Mouse (Mus musculus) heart, embryonic 14.5 days (tissue): Measurements from ENCODE around the gene Gm42417. TPM values are rescaled to one million over a fixed set of nuclear protein-coding genes. Genes with fewer than 3 reads are reported as not detected.

Experiments
- ATAC-seq: fragments of 200-750 bp; cut with Nextera tagmentation; 2 replicates; pipeline ENCODE4 v1.8.0; 2017; ENCODE audit warnings: low read depth, moderate TSS enrichment; ENCODE audit not compliant: insufficient number of reproducible peaks, insufficient read depth, low FRiP score
- H3K27ac ChIP-seq, 2 experiments: fragments of 200-500 bp in 1 of 2; fragments of 300-500 bp in 1 of 2; sonication (generic) in 1 of 2; replicated peaks in 1 of 2; 2 replicates each; pipeline ENCODE4 v1.5.1; 2012 to 2014; ENCODE audit warnings: low read depth in 2 of 2, low read length in 2 of 2, control low read depth in 1 of 2, mild to moderate bottlenecking in 1 of 2, mixed read lengths in 1 of 2; ENCODE audit not compliant: control insufficient read depth in 1 of 2, insufficient read depth in 1 of 2
- H3K27me3 ChIP-seq: fragments of 300-500 bp; sonication (generic); 2 replicates; pipeline ENCODE4 v1.6.1; 2014; ENCODE audit warnings: mild to moderate bottlenecking, low read length, control low read depth; ENCODE audit not compliant: control insufficient read depth, insufficient read depth
- H3K36me3 ChIP-seq: fragments of 300-500 bp; sonication (generic); 2 replicates; pipeline ENCODE4 v1.6.1; 2014; ENCODE audit warnings: mild to moderate bottlenecking, control low read depth, low read length, mixed read lengths; ENCODE audit not compliant: control insufficient read depth, insufficient read depth
- H3K4me1 ChIP-seq, 2 experiments: fragments of 200-500 bp in 1 of 2; fragments of 300-500 bp in 1 of 2; sonication (generic) in 1 of 2; 2 replicates each; pipeline ENCODE4 v1.6.1; 2012 to 2014; ENCODE audit warnings: low read length in 2 of 2, control low read depth in 1 of 2, mixed read lengths in 1 of 2; ENCODE audit not compliant: control insufficient read depth in 2 of 2, insufficient read depth in 2 of 2
- H3K4me2 ChIP-seq: fragments of 300-500 bp; sonication (generic); 2 replicates; pipeline ENCODE4 v1.6.1; 2014; ENCODE audit warnings: mild to moderate bottlenecking, low read length
- H3K4me3 ChIP-seq, 2 experiments: fragments of 200-500 bp in 1 of 2; fragments of 300-500 bp in 1 of 2; sonication (generic) in 1 of 2; 2 replicates each; pipeline ENCODE4 v1.5.1; 2012 to 2014; ENCODE audit warnings: low read length in 2 of 2, mild to moderate bottlenecking in 2 of 2, control low read depth in 1 of 2, low read depth in 1 of 2, moderate library complexity in 1 of 2; ENCODE audit not compliant: control insufficient read depth in 1 of 2, insufficient read depth in 1 of 2
- H3K9ac ChIP-seq: fragments of 300-500 bp; sonication (generic); 2 replicates; pipeline ENCODE4 v1.6.1; 2014; ENCODE audit warnings: mild to moderate bottlenecking, low read length
- H3K9me3 ChIP-seq: fragments of 300-500 bp; sonication (generic); 2 replicates; pipeline ENCODE4 v1.6.1; 2016; ENCODE audit warnings: low read length, control low read depth; ENCODE audit not compliant: control insufficient read depth
- WGBS: fragments of 180-500 bp; shearing (Covaris S2); extraction: QIAGEN DNeasy Blood & Tissue Kit; methylation state at CpG from one replicate; pipeline ENCODE4 v1.1.7; 2014; 5-methylcytosine and 5-hydroxymethylcytosine counted together
- polyA plus RNA-seq: library from polyadenylated mRNA; unstranded; fragments of >200 nt; fragmentation: Nextera tagmentation; extraction: Ambion mirVana; gene quantifications from 2 replicates; pipeline ENCODE4 v1.2.1, GENCODE M21; 2014

The Gm42417 gene
- polyA plus RNA-seq, 1 experiment from 2014 or later: not detected

- H3K4me2 ChIP-seq: no peak overlapping the region
- H3K36me3 ChIP-seq: peaks cover 39% of the 10 kb centered on the region
- 88% methylated on average over 4 of the region's 4 CpGs for WGBS
- no peak overlapping the region for H3K27ac ChIP-seq
- H3K9ac ChIP-seq: no peak overlapping the region
- H3K4me3 ChIP-seq: no peak overlapping the region
- H3K4me1 ChIP-seq: peaks cover 33 to 57% of the 10 kb centered on the region in 2 experiments
- H3K27me3 ChIP-seq: no peaks in the 10 kb centered on the region
- no peak for ATAC-seq
- no peaks in the 10 kb centered on the region for H3K9me3 ChIP-seq
Observed at GRCm38 (mm10) chr1:36529274-36529673, 10.0 kb downstream of the Gm42417 start.

- no peak overlapping the region for H3K9ac ChIP-seq
- peaks cover 46% of the 10 kb centered on the region for H3K36me3 ChIP-seq
- ATAC-seq: no peak
- no peak overlapping the region; a peak in 1 of 4 replicates for H3K27ac ChIP-seq
- H3K4me2 ChIP-seq: no peak overlapping the region
- H3K4me3 ChIP-seq: no peak overlapping the region
- H3K4me1 ChIP-seq: peaks cover 34 to 58% of the 10 kb centered on the region in 2 experiments
- no peaks in the 10 kb centered on the region for H3K27me3 ChIP-seq
- H3K9me3 ChIP-seq: no peaks in the 10 kb centered on the region
- 9% methylated on average over 1 of the region's 1 CpGs for WGBS
Observed at GRCm38 (mm10) chr1:36528351-36528750, 10.9 kb downstream of the Gm42417 start.

- Histone ChIP-seq H3K36me3 (peaks cover 60% of the 10 kb centered on the region), H3K4me1 (peaks cover 41 to 66% of the 10 kb centered on the region in 2 experiments)
- no peak for ATAC-seq
Observed at GRCm38 (mm10) chr1:36526903-36527302, 12.3 kb downstream of the Gm42417 start.

GRCm38 (mm10) chr1:36525774-36526173 is 13.5 kb downstream of the Gm42417 start:
- no peak overlapping the region for H3K9ac ChIP-seq
- no peak overlapping the region for H3K4me3 ChIP-seq
- H3K9me3 ChIP-seq: no peaks in the 10 kb centered on the region
- H3K27ac ChIP-seq: no peak overlapping the region
- no peak overlapping the region for H3K4me2 ChIP-seq
- no peaks in the 10 kb centered on the region for H3K27me3 ChIP-seq
- ATAC-seq: no peak
- peaks cover 30 to 55% of the 10 kb centered on the region in 2 experiments for H3K4me1 ChIP-seq
- 93% methylated on average over 12 of the region's 12 CpGs for WGBS
- H3K36me3 ChIP-seq: peaks cover 66% of the 10 kb centered on the region

More at GRCm38 (mm10) chr1:36526903-36527302, 12.3 kb downstream of the Gm42417 start:
- no peaks in the 10 kb centered on the region for H3K9me3 ChIP-seq
- H3K27me3 ChIP-seq: no peaks in the 10 kb centered on the region
- WGBS: 82% methylated on average over 10 of the region's 10 CpGs
- no peak overlapping the region for H3K9ac ChIP-seq
- H3K27ac ChIP-seq: no peak overlapping the region
- H3K4me2 ChIP-seq: no peak overlapping the region
- H3K4me3 ChIP-seq: no peak overlapping the region

- H3K4me1 ChIP-seq: peaks cover 19 to 45% of the 10 kb centered on the region in 2 experiments
- H3K36me3 ChIP-seq: peaks cover 83% of the 10 kb centered on the region
- H3K27ac ChIP-seq: peak overlapping the region; percentile 79 to 86
- WGBS: 70% methylated on average over 5 of the region's 5 CpGs
- no peak overlapping the region for H3K4me2 ChIP-seq
- H3K4me3 ChIP-seq: no peak overlapping the region
- H3K9ac ChIP-seq: 0 out of 2 replicates have a peak overlapping the region, but pooled peaks have one; percentile 22
- no peaks in the 10 kb centered on the region for H3K9me3 ChIP-seq
- no peak for ATAC-seq
- H3K27me3 ChIP-seq: no peaks in the 10 kb centered on the region
Observed at GRCm38 (mm10) chr1:36524058-36524457, 15.2 kb downstream of the Gm42417 start.

GRCm38 (mm10) chr1:36523332-36524013 is 15.8 kb downstream of the Gm42417 start:
- Histone ChIP-seq H3K4me3 (no peak overlapping the region), H3K4me1 (peaks cover 19 to 46% of the 10 kb centered on the region in 2 experiments), H3K9me3 (no peaks in the 10 kb centered on the region), H3K36me3 (peaks cover 89% of the 10 kb centered on the region), H3K27me3 (no peaks in the 10 kb centered on the region), H3K27ac (peak overlapping the region; percentile 85 to 86), H3K4me2 (peak overlapping the region; percentile 24; the same call in 1 of the 2 replicates), H3K9ac (peak overlapping the region; percentile 55)
- peak; percentile 66 for ATAC-seq
- WGBS: 34% methylated on average over 9 of the region's 9 CpGs

- ATAC-seq: no peak
- H3K4me3 ChIP-seq: no peak overlapping the region
- no peak overlapping the region; the same call in 1 of the 2 replicates for H3K9ac ChIP-seq
- H3K36me3 ChIP-seq: peaks cover 95% of the 10 kb centered on the region
- no peaks in the 10 kb centered on the region for H3K9me3 ChIP-seq
- H3K27me3 ChIP-seq: no peaks in the 10 kb centered on the region
- H3K4me2 ChIP-seq: no peak overlapping the region
- peaks cover 22 to 45% of the 10 kb centered on the region in 2 experiments for H3K4me1 ChIP-seq
- 0 out of 4 replicates have a peak overlapping the region, but pooled peaks of 1 of the 2 experiments have one; percentile 16 for H3K27ac ChIP-seq
- WGBS: 89% methylated on average over 7 of the region's 7 CpGs
Observed at GRCm38 (mm10) chr1:36522210-36522609, 17.0 kb downstream of the Gm42417 start.
